Mouse (Mus musculus): Measurements from ENCODE around the gene Kri1.
"Not testable (repeated sequence)": the region's sequence is repeated elsewhere in the genome, so short reads cannot be mapped to it uniquely, and the experiment has no call there.

Gene Kri1

GRCm38 (mm10) chr9:21287571-21288402 lies at the start of gene Kri1:
Kri1 (minus strand) TSS chr9:21287969.
- peak; percentile 98 for DNase-seq

DNA sequence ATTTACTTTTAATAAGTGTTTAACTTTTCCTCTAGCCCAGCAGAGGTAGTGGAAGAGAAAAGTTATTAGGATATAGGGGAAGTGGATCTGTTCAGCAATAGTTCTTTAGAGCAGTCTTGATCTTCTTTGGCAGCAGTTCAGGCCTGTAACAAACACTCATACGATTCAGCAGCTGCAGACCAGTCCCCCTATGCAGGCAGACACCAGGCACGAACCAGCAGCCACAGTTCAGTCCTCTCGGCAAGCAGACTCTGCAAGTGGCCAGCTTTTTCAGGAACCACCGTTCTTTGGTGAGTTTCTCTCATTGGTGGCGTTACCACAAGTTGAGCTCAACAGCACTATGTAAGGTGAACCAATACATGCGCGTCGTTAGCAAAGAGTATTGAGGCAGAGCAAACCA lies 48.7 kb upstream of the Kri1 start:
- DNase-seq: no peak

DNA sequence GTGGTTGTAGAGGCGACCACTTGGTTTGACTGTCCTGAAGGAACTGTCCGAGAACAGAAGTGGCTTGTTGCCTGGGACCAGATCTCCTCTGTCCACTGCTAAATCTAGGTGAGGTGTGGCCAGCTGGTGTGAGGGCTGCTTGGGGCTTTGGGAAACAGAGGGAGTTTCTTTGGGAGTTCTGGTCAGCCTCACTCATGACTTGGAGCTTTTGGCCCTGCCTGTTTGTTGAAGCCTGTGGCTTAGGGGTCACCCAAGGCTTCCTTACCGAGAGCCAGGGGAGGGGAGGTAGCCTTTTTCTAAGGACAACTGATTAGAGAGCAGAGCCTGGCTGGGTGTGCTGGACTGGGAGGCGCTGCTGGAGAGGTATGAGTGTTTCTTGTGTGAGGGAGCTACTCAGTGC lies 47.6 kb upstream of the Kri1 start:
- no peak for DNase-seq

GRCm38 (mm10) chr9:21334747-21335146 lies 47.0 kb upstream of the Kri1 start:
- DNase-seq: no peak

- no peak for DNase-seq
Measured at GRCm38 (mm10) chr9:21333523-21333922, 45.8 kb upstream of the Kri1 start.

GRCm38 (mm10) chr9:21332161-21333061 lies 44.6 kb upstream of the Kri1 start:
- no peak for DNase-seq

DNA sequence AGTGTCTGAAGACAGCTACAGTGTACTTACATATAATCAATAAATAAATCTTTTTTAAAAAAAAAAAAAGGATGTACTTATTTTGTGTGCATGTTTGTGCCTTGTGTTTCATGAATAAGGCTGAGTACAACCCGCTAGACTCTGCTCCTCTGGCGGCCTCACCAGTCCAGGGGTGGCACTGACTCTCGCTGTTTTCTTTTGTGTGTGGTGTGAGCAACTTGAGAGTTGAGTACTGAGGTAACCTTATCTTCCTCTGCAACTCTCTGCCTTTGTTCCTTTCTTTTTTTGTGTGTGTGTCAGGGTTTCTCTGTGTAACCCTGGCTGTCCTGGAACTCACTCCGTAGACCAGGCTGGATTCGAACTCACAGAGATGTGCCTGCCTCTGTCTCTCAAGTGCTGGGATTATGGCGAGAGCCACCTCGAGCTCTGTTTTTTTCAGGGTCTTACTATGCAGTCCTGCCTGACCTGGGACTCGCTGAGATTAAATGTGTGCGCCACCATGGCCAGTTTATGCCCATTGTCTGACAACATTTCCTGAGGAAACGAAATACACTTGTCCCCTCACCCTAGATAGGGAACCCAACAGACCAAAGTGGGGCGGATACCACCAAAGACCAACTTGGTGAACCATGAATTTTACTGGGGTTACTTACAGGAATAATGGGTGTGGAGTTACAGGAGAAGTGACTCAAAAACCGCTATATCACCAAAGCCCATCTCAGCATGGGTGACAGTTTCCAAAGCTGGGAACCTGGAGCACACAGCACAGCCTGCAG lies 43.8 kb upstream of the Kri1 start:
- no peak for DNase-seq

GRCm38 (mm10) chr9:21329699-21330289 lies 42.0 kb upstream of the Kri1 start:
- DNase-seq: no peak

- no peak for DNase-seq
Measured at GRCm38 (mm10) chr9:21329041-21329440, 41.3 kb upstream of the Kri1 start.

DNA sequence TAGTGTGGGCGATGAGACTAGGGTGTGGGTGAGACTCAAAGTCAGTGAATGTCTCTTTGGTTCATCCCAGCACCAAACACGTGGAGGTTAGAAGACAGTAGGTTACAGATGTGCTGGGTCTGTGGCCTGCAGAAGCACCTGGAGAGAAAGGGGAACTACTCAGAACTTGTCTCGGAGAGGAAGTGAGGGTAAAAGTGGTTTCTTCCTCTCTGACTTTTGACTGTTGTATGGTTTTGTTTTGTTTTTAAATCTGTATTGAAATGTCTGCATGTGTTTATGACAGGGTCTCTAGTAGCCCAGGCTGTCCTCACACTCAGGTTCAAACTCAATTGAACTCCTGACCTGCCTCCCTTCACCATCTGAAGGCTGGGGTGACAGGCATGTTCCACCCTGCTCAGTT lies 40.3 kb upstream of the Kri1 start:
- no peak for DNase-seq

DNA sequence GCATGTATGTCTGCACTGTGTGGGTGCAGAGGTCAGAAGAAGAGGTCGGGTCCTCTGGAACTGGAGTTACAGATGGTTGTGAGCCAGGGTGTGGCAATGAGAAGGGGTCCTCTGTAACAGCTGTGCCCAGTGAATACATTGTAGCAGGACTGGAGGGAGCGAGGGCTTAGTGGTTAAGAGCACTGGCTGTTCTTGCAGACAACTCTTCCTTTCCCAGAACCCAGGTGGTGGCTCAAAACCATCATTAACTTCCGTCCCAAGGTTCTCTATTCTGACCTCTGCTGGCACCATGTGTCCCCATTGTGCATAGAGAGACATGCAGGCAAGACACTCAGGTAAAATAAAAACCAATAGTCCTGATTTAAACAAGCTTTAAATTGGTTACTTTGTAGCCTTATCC lies 39.8 kb upstream of the Kri1 start:
- DNase-seq: no peak

GRCm38 (mm10) chr9:21324269-21324668 lies 36.5 kb upstream of the Kri1 start:
- DNase-seq: no peak

DNA sequence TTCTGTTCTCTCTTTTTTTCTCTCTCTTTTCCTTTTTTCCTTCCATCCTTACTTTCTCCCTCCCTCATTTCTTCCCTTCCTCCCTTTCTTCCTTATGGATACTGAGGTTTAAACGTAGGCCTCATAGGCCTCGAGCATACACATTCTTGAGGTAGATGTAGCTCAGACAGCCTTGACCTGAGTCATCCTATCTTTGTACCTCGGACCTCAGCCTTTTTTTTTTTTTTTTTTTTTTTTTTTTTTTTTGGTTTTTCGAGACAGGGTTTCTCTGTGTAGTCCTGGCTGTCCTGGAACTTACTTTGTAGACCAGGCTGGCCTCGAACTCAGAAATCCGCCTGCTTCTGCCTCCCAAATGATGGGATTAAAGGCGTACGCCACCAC lies 35.1 kb upstream of the Kri1 start:
- not testable (repeated sequence) for DNase-seq

DNA sequence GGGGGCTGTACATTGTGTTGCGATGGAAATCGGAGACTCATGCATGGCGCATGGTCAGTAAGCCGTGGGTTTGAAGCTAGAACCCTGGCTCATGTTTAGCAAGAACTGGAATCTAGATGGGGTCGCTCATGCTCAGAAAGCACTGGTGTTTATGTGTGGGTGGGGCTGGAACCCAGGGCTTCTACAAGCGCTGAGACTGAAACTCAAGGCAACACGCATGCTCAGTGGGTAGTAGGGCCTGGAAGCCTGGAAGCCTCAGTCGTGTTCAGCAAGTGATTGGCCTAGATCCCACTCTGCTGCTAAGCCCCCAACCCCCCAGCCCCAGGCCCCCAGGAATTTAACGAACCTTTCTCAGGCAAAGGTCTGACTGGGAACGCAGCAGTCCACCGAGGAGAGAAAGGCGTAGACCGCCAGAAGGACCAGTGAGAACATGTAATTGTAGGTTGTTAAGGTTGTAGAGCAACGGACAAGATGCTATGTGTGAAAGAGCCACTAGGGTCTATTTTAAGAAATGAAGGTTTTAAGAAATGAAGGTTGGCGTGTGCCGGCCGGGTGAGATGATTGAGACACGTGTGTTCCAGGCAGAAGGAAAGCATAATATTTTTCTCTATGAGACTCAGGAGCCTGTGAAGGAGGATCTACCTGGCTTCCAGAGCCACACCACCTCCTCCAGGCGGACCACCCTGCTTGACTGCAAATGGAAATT lies 34.6 kb upstream of the Kri1 start:
- no peak for DNase-seq

DNA sequence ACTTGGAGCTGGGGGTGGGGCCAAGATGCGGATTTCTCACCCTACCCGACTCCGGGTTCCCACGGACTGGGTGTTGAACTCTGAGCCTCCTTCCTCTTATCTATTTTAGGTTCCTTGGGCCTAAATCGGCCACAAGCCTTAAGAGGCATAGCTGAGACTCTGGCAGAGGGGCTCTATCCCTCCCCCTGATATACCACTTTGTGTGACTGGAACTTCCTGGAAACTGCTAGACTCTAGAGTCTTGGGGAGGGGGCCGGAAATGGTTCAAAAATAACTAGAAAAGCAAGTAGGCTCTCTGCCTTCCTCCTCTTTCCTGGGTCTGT lies 33.7 kb upstream of the Kri1 start:
- DNase-seq: peak; percentile 62

GRCm38 (mm10) chr9:21320619-21321512 lies 33.1 kb upstream of the Kri1 start, which contains the start of gene Slc44a2:
Slc44a2 (plus strand) TSS chr9:21320698.
- DNase-seq: peak; percentile 78

DNA sequence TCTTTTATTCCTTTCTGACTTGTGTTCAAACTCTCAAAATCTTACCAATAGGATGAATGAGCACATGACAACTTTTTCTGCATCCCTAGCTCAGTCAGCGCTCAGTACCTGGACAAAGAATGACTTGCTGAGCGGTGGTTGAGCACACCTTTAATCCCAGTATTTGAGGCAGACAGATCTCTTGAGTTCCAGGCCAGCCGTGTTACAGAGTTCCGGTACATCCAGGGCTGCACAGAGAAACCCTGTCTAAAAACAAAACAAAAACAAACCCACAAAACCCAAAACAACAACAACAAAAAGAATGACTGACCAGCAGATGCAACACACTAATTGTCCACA lies 32.5 kb upstream of the Kri1 start:
- no peak for DNase-seq

- no peak for DNase-seq
Measured at GRCm38 (mm10) chr9:21319503-21319902, 31.7 kb upstream of the Kri1 start.

GRCm38 (mm10) chr9:21318792-21319191 lies 31.0 kb upstream of the Kri1 start:
- DNase-seq: no peak

DNA sequence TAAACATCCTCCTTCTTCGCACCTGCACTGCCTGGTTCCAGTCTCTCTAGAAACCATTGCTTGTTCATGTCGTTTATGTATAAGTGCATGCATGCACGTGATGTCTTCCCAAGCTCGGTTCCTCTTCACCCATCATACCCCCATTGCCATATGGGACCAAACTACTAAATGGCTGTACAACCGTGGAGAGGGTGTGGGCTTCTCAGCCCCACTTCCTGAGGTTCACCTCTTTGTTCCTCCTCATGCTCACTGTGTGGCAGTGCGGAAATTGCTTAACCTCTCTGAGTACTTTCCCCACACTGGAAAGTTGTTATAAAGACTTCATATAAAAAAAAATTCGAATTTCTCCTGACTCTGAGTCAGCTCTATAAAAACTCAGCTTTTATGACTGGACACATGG lies 28.9 kb upstream of the Kri1 start:
- no peak for DNase-seq

DNA sequence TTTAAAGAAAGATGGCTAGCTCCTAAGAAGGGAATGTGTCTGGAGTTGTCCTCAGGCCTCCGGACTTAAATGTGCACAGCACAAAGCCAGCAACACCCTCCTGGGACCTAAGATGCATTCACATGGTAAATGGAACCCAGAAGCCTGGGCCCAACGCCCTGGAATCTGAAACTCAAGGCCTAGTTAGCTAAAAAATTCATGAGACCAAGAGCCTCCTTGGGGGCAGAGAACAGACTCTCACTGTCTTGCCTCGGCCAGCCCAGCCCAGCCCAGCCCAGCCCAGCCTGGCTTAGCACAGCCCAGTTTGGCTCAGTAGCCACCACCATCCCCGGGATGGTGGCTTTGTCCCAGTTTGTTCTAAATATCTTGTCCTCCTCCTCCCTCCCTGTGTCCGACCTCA lies 27.7 kb upstream of the Kri1 start:
- DNase-seq: no peak

All from layer of hippocampus, adult 9-11 months (tissue).